Mouse (Mus musculus) gastrocnemius, postnatal 10 days (tissue): ENCODE results near the gene Gm9821. TPM values are rescaled to one million over a fixed set of nuclear protein-coding genes. Genes with fewer than 3 reads are reported as not detected.
A peak's percentile ranks its signal among the peaks of the same experiment; 100 is the strongest.

Experiments
- DNase-seq: peaks from one replicate; pipeline ENCODE4 v3.0.0; 2021; ENCODE audit warnings: mixed read lengths
- microRNA-seq, 2 experiments: library from miRNA; unstranded; fragments of <30 nt; microRNA quantifications; one replicate each; pipeline ENCODE4 v1.2.0; 2021
- total RNA-seq, 2 experiments: library from RNA; stranded (reverse); gene quantifications; 2 replicates each; pipeline ENCODE4 v1.2.3; 2021

Gene Gm9821
- total RNA-seq, 2 experiments from 2014 or later, result not detected

DNA sequence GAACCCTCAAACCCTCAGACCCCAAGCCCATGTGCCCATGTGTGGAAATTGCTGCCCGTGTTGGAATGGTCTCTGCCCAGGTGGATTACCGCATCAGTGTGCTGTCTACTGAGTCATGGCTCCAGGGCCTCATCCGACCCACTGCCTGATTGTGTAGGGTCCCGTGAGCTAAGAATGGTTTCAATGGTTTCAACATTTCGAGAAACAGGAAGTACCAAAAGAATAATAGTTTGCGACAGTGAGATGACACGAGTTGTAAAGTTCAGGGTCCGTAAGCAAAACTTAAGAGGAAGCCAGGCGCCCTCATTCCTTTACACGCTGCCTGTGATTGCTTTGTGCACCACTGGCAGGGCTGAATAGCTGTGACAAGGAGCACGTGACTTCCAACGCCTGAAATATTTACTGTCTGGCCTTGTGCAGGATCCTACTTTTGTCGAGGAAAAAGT lies 26.6 kb downstream of the Gm9821 start:
- DNase-seq, result no peak

- no peak for DNase-seq
Observed at GRCm38 (mm10) chr2:91973416-91974135, 28.1 kb downstream of the Gm9821 start.

DNA sequence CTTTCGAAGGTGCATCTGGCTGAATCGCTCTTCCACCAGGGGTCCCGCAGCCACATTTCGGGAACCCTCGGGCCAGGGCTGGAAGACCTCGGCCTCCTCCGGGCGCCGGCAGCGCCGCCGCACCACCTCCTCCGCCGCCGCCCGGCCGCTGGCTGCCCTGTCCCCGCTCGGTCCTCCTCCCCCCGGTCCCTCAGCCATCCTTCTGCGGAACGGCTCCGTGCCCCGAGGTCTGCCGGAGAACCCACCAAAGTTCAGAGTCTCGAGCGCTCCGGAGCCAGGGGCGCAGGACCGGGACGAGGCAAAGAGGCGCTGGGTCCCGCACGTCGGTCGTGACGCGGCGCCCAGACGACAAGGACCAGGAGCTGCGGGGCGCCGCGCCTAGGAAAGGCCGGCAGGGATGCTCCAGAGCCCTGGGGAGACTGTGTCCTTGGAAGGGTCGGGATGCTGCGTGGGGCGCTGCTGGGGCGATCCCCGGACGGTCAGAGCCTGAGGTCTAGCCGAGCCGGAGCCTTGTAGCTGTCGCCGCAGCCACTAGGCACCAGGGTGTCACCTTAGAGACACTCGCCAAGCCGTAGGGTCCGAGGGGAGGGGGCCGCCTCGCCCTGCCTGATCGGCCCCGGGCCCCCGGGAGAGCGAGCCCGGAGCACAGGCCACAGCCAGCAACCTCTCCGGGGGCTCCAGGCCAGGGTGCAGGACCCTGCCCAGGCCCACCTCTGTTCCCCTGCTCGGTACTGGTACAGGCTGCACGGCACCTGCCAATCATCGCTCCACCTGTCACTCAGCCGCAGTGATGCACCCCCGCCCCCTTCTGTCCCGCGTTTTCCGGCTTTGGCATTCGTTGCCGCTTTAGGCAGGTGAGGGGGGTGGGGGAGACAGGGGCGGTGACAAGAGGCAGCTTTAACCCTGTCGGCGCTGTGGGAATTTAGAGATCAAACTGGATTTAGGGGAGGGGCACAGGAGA lies 30.4 kb downstream of the Gm9821 start, which contains the start of gene Dgkz:
Gene Dgkz (minus strand): TSS at position 284 of the 961 bp plus-strand sequence.
- DNase-seq, result no peak

- DNase-seq, result no peak
Observed at GRCm38 (mm10) chr2:91977960-91978359, 32.5 kb downstream of the Gm9821 start.

DNA sequence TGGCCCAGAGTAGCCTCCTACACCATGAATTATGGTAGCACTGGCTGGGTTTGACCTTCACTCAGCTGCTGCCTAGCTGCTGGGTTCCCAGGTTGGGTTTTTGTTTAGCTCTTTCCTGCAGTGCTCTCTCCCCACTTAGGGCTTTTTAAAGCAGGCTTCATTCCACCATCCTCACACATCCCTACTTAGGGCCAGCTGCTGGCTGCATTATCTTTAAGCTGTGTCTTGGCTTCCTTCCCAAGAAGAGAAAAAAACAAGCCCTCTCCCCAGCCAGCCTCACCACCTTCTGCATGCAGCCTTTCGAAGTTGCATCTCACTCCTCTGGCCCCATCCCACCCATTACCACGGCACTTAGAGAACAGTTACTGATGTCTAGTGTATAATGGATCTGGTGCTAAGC lies 33.0 kb downstream of the Gm9821 start:
- DNase-seq, result no peak

DNA sequence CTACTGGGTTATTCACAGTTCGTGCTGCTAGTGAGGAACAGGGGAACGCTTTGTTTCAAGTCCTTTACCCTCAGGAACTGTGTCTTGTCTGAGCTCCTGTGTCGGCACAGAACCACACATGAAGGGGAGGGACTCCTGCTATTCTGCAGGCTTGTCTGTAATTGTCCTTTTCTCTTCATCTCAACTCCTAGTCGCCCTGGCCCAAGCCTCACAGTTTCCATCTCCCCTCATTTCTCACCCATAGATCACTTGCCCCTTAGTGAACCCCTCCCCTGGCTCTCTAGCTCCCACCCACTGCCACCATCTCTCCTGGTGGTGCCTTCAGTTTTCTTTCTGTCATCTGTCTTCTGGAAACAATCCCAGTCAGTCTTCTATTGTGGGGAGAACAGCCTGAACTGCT lies 34.7 kb downstream of the Gm9821 start:
- no peak for DNase-seq

- no peak for DNase-seq
Observed at GRCm38 (mm10) chr2:91980830-91981229, 35.3 kb downstream of the Gm9821 start.

DNA sequence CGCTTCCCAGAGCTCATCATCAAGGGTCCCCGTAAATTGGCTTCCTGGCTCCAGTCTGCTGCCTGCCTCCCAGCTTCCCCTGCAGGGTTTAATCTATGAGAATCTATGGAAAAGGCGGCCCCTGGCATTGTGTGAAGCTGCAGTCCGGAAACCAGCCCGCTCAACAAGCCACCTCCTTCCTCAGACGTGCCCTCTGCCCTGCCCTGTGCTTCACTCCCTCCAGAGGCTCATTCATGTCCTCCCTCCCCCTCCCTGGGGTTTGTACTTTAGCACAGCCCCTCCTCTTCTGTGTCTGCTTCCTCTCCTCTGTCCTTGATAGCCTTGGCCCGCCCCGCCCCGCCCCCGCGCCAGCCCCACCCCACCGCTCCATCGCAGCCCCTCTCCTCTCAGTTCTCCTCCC lies 38.9 kb downstream of the Gm9821 start:
- DNase-seq, result no peak

DNA sequence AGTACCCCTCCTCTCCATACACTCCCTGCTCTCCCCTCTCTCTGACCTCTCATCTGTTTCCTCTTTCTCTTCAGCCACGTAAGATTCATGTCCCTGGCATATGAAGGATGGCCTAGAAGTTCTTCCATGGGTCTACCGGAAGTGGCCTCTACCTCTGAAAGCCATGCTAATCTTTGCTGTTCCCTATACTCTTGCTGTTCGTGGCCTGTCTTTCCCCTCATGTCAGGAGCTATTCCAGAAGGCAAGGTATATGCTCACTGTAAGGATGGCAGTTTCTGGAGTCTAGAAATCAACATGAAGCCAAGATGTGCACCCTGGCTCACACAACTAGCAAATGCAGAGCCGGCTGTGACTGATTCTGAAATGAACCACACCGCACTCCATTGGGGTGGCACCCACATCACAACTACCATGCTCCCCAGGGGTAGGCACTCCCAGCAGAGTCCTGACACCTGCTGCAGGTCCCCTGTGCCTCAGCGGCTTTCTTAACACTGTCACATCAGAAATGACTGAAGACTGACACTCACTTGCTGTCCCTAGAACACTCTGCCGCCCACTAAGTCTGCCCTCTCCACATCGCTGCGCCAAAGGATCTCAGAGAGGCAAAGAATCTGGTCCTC lies 39.5 kb downstream of the Gm9821 start:
- DNase-seq, result no peak

GRCm38 (mm10) chr2:91986071-91986470 lies 40.6 kb downstream of the Gm9821 start:
- DNase-seq, result no peak

DNA sequence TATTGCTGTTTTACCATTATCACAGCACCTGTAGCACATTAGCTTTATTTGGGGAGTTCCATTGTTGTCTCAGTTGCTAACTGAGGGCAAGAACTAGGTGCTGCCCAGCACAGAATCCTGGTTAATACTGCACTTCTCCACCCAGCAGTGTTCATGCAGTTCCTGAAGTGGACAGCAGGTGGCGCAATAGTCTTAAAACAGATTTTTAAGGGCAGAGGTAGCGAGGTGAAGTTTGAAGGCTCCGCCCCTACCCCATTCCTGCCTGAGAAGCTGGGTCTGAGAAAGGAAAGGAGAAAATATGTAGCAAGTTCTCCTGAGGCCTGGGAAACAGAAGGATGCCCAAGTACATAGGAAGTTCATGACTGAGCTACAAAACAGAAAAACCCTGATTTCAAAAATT lies 42.0 kb downstream of the Gm9821 start:
- DNase-seq, result peak; percentile 91

DNA sequence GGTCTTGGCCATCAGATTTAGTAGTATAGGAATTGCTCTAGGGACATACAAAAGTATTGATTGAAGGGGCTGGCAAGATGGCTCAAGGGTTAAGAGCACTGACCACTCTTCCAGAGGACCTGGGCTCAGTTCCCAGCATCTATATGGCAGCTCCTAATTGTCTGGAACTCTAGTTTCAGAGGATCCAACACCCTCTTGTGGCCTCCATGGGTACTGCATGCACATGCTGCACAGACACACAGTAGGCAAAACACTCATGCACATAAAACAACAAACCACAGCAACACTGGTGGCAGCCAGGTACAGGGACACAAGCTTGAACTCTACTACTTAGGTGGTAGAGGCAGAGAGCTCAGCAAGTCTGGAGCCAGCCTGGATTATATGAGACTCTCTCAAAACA lies 44.2 kb downstream of the Gm9821 start:
- peak; percentile 27 for DNase-seq

DNA sequence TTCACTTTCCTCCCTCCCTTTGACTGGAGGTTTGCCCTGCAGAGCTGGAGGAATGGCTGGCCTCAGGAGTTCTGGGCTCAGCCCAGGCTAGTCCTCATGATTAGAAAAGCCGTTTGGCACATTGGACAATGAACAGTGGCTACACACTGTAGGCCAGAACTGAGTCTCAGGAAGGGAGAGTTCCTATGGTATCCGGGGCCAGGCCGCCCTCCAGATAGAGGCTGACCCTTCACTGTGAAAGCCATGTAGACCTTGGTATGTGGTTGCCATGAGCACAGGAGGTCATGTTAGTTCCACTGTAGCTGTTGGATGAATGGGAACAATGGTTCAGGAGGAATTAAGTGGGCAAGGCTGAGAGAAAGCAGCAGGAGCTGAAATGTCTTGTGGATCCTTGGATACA lies 47.9 kb downstream of the Gm9821 start:
- DNase-seq, result no peak

- no peak for DNase-seq
Observed at GRCm38 (mm10) chr2:91996006-91996405, 50.5 kb downstream of the Gm9821 start.

Small RNA genes within 50 kb of the gene (microRNA-seq; reads per million reads assigned to microRNA genes)
- 0.25 to 0.32 reads per million in 2 experiments for gene Mir6999

Other genes starting within 250 kb of the Gm9821 start
- gene Atg13, start 235.1 kb upstream of the Gm9821 start, total RNA-seq, result 10 to 100 TPM; 22.2 to 23.7 TPM
- gene Harbi1, start 234.9 kb upstream of the Gm9821 start, total RNA-seq, result 1 to 10 TPM; 4.4 TPM
- gene Ambra1, start 215.6 kb upstream of the Gm9821 start, total RNA-seq, result 10 to 100 TPM; 16.6 to 22.1 TPM
- gene Chrm4, start 18.5 kb upstream of the Gm9821 start, total RNA-seq, result under 1 TPM in 1 of 2 experiments, not detected in 1; 0.16 TPM
- gene Mdk, start 13.4 kb upstream of the Gm9821 start, total RNA-seq, result 10 to 100 TPM; 43.3 to 55.2 TPM
- 10 to 100 TPM; 60.5 to 84.3 TPM for gene Dgkz, start 30.2 kb downstream of the Gm9821 start, total RNA-seq
- gene Creb3l1, start 78.8 kb downstream of the Gm9821 start, total RNA-seq, result 10 to 100 TPM; 29.2 to 44.6 TPM
- 10 to 100 TPM; 27.1 to 44.4 TPM for gene Phf21a, start 147.4 kb downstream of the Gm9821 start, total RNA-seq